Mouse (Mus musculus) liver (tissue): ENCODE results near the gene Ak5.
A peak's percentile ranks its signal among the peaks of the same experiment; 100 is the strongest.

Experiments
- DNase-seq: peaks from one replicate; pipeline ENCODE4 v3.0.0-alpha.2; 2020; ENCODE audit warnings: mixed read lengths

Ak5 gene

DNA sequence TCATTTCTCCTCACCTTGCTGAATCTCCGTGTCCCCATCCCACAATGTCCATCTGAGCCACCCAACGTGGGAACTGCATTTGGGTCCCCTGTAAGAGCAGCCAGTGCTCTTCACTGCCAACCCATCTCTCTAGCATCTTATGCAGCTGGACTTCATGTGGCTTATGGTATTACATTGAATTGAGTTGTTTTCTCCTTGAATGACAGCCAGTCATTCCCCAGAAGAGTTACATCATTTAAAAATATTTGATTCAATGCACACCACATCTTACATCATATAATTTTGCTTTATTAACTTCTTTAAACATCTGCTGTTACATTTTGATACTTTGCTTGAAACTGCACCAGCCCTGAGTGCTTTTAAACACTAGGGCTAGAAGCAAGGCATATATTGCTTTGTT lies 106.5 kb downstream of the Ak5 start:
- DNase-seq: no peak

DNA sequence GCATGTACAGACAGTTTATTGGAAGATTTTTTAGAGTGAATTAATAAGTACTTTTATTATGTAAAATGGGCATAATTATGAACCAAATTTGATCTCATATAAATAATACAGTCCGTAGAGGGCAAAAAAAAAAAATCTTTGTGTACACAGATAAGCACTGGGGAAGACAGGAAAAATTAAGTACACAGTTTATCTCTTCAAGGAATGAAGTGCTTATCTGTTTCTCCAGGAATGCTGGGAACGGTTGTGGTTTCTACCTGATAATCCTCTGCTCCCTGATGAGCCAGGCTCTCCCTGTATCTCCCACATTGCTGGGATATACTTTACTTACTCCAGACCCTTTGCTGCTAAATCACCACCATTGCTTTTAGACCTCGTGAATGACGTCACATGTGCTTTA lies 108.9 kb downstream of the Ak5 start:
- DNase-seq: peak; percentile 18

DNA sequence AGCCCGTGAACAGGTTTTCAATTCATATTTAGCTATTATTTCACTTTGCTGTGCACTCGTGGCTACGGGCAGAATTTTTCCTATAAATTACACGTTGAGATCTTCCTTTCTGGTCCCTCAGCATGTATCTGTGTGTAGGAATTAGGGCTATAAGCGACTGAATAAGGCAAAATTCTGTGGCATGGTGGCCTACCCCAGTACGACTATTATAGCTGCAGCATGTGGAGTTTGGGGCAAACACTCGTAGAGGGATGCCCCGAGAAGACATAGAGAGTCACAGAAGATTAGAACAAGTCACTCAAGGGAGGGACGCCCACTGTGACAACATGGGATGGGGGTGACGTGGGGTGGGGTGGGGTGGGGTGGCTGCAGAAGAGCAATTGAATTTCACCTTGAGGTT lies 110.1 kb downstream of the Ak5 start:
- no peak for DNase-seq

DNA sequence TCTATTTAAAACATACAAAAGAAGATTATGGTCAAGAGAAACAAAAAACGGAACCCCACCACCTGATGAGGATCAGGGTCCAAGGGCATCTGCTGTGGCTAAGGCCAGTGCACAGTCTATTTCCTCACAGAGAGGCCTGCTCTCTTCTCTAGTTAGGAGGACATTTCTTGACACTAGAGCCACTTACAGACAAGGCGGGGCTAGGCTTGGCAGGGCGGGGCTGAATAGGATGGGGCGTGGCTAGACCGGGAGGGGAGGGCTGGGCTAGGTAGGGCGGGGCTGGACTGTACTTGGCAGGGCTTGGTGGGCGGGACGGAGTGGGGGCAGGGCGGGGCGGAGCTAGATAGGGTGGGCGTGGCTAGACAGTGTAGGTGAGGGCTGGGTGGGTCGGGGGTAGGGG lies 110.5 kb downstream of the Ak5 start:
- peak; percentile 93 for DNase-seq

DNA sequence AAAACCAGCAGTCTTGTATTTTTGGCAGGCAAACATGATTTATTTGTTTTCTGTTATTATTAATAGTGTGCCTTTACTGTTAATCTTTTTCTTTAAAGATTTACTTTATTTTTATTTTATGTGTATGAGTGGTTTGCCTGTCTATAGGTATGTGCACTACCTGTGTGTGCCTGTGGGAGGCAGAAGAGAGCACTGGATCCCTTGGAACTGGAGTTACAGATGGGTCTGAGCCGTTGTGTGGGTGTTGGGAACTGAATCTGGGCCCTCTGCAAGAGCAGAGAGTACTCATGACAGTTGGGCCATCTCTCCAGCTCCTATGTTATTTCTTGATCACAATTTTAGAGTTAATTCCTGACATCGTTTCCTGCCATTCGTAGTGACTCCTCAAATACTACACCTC lies 111.2 kb downstream of the Ak5 start:
- DNase-seq: peak; percentile 23

DNA sequence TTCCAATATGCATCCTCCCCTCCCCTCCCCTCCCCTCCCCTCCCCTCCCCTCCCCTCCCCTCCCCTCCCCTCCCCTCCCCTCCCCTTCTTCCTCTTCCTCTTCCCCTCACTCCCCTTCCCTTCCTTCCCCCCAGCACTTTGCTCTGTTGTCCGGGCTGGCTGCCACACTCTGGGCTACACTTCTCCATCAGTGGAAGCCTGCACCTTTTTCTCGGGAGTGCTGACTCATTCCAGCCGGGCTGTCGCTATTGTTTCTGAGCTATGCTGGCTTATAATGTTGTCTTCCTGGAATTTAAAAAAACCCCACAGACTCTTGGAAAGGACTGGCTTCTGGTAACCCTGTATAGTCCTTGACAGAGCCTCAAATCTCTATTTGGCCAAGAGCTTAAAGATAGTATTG lies 111.7 kb downstream of the Ak5 start:
- peak; percentile 21 for DNase-seq

DNA sequence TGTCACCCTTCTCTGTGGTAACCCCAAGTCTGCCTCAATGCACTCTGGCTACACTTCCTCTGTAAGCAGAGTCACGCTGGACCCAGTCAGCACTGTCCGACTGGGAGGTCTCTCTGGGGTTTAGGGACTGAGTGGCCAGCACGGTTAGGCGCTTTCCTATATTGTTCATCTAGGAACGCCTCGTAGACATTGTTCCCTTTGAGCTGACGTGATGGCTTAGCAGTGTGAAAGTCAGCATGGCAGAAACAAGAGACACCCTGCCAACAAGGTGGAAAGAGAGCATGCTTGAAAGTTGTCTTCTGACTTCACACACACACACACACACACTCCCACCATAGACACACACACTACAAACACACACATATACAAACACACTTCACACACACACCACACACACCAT lies 112.9 kb downstream of the Ak5 start:
- DNase-seq: no peak

DNA sequence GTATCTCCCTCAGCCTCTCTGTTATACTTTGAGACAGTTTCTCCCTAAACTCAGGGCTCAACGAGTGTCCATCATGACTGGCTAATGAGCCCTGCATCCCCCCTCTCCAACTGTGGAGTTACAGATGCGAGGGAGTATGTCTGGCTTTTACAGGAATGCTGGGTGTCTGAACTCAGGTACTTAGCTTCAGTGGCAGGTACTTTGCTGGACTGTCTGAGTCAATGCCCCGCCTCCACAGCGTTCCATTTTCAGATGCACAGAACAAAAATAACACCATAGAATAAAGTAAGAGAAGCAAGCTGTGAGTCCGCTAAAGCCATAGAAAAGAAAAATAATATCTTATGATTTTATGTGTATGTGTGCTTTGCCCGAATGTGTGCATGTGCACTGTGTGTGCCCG lies 113.8 kb downstream of the Ak5 start:
- DNase-seq: no peak

DNA sequence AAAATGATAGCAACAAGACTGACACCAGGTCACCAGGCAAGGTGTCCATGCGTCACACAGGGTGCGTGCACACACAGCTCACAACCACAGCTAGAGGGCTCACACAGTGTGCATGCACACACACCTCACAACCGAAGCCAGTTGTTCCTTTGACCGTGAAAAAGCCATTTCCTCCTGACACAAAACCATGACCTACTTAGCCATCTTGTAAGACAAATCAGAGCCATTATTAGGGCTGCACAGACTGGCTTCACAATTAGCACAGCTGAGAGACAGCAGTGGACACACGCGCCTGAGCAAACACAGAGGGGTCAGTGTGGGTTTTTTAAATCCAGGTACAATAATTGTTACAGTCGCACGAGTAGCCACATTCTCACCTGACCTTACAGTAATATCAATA lies 115.5 kb downstream of the Ak5 start:
- no peak for DNase-seq

DNA sequence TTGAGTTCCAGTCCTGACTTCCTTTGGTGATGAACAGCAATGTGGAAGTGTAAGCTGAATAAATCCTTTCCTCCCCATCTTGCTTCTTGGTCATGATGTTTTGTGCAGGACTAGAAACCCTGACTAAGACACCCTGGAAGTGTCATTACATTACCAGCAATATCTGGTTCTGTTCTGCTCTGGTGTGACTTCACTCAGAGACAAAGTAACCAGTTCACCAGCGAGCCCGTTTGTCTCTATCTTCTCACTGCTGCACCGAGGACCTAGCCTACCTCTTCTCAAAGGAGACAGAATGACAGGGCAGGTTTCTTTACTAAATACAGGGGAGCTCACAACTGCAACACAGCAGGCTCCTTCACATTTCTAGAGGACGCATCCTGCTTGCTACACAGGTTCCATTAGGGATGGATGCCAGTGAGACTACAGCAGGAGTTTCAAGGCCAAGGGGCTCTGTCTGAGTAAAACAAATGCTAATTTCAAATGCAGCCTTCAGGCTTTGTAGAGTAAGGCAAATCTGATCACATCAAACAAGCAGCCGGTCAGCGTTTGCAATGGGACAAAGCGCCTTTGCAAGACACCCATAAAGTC lies 117.5 kb downstream of the Ak5 start:
- no peak for DNase-seq

DNA sequence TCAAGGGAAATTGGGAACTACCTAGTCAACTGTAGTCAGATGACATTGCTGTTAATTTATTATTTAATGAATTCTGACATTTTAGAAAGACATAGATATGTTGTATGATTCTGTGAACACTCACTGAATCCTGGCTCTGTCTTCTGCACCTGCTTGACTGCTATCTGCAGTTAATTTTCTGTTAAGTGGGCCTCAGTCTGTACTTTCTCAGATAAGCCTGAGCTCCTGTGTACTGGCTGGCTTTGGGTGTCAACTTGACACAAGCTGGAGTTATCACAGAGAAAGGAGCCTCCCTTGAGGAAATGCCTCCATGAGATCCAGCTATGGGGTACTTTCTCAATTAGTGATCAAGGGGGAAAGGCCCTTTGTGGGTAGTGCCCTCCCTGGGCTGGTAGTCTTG lies 118.1 kb downstream of the Ak5 start:
- peak; percentile 22 for DNase-seq

DNA sequence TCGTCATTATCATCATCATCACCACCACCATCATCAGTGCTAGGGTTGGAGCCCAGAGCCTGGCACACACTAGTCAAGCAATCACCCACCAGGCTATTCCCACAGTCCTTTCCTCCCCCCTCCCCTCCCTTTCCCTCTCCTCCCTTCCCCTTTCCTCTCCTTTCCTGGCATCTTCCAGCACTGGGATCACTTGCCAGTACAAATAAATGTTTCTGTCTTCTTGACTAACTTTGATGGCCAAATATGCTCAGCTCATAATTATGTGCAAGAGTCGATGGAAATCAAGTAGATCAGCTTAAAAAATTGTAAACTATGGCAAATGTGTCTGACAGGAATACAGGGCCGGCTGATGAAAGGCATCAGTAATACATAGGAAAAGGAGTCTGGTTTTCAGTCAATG lies 123.2 kb downstream of the Ak5 start:
- DNase-seq: no peak

DNA sequence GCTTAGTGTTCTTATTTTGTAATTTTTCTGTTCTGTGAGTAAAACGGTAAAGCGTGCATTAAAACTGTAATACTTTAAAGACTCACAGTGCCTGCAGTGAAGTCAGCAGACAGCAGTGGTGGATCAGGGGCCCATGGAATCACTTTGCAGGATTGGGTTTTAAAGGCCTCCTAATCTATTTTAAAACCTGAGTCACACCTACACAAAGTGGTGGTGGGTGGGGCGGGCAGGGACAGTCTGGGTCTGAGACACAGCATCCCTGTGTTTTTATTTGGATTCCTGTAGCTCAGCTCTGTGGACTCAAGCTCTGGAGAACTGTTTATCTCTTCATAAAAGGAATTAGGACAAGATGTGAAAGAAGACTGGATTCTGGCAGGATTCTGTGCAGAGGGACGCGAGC lies 125.9 kb downstream of the Ak5 start:
- no peak for DNase-seq

DNA sequence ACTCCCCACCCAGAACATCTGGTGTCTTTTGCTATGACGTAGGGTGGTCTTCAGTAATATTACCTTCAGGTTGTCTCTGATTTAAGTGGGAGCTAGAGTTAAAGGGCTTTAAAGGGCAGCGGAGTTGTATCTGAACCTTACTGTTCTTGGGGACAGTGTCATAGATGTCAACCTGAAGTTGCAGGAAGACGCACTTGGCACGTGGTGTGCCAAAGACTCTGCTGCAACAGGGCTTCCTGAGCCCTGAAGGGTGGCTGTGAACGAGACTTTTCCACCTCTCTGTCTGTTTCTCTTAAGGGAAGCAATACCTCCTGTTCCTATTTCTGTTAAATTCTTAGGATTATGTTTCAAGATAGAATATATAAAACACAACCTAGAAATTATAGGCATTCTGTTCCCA lies 137.8 kb downstream of the Ak5 start:
- no peak for DNase-seq

DNA sequence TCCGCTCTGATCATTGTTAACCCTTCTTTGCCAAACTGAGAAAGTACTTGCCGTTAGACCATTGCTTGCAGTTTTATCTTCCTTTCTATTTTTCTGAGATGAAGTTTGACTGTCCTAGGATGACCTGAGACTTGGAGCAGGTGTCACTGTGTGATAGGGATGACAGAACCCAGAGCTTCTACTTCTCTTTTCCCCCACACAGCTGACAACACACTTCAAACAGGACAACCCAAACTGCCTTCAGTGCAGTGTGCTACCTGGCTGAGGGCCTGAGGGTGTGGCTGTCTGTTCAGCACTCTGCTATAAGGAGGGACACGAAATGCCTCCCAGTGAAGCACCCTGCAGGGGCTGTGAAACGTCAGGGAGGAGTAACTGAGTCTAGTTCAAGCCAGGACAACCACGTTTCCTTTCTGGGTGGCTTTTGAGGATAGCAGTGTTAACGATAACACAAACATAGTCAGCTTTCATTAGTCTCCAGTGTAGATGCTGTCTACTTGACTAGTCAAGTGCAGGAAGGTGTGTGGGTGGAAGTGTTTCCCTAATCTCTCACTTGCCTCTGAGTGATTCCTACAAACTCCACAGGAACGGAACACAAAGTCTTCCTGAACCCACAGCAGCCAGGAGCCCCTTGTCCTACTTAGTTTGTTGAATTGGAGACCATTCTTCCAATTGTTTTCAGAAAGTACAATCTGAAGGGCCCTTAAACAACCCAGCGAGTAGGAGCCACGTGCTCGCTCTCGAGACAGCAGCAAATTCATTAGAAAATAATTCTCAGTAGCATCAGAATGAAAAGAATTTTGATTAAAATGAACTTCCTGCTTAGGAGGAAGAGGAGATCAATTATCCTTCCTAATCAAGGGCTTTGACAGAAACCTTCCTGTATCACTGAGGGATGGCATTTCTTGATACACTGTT lies 138.8 kb downstream of the Ak5 start:
- no peak for DNase-seq

DNA sequence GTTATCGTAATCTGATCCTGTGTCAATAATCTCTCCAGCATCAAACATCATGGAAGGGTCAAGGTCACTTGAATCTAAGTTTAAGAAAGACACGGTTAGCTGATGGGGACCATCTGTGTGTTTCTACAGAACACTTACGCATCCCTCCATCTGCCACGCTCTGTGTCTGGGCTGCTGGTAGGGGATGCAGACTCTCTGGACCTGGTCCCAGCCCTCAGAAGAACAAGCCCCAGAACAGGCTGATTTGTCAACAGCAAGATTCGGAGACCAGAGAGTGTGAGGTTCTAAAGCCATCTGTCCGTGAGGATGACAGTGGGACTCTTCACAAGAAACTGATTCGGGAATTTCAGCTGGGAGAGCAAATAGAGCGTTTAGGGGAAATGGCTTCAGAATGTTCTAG lies 141.4 kb downstream of the Ak5 start:
- no peak for DNase-seq

DNA sequence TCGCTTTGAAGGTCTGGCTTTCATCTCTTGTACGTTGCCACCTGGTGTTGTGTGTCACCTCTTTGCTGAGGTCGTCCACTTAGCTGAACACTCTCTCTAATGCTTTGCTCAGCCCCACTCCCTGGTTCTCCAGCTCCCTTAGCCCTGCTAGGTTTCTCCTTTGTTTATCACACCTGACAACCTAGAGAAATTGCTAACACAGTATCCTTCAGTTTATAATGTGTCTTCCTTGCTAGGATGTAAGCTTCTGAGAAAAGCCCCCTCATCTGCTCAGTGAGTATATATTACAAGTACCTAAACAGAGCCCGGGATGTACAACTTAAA lies 144.9 kb downstream of the Ak5 start:
- DNase-seq: no peak

DNA sequence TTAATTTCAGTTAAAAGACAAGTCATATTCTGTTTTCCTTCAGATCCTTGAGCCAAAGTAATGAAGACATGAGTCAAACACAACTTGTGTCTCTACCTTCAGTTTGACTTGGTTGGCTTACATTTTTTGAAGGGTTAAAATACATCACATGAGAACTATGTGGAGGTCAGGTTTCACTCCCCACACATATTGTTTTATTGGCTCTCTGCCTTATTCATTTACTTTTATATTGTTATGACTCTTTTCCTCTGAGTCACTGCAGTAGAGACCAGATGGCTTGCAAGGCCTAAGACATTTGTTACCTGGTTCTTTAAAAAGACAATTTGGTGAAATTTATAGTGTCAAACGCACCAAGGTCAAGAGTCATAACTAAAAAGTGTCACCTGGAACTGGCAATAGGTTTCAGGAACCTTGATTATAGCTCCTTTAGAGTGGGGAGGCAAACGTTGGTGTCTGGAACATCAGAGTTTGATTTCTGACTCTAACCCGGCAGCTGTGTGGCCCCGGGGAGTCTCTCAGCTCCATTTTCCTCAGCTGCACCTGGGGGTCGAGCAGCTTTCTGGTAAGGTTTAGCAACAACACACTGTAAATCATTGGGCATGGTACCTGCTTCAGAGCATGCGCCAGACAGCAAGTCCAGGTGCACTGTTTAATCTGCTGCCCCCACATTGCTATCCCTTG lies 145.4 kb downstream of the Ak5 start:
- no peak for DNase-seq

DNA sequence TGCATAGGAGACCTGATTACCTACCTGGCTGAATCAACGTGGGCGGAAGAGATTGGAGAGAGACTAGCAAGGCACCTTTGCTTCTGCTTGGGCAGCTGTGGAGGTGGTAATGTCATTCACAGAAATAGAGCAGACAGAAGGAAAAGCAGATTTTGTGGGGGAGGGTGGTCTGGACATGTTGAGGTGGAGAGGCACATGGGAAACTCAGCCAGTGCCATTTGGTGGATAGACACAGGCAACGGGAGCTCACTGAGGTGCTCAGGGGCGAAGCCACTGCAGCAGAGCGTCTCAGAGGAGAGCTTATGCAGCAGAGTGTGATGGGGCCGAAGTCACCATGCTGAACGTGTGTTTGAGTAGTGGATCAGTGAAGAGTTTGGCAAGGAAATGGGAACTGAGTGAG lies 147.1 kb downstream of the Ak5 start:
- no peak for DNase-seq

DNA sequence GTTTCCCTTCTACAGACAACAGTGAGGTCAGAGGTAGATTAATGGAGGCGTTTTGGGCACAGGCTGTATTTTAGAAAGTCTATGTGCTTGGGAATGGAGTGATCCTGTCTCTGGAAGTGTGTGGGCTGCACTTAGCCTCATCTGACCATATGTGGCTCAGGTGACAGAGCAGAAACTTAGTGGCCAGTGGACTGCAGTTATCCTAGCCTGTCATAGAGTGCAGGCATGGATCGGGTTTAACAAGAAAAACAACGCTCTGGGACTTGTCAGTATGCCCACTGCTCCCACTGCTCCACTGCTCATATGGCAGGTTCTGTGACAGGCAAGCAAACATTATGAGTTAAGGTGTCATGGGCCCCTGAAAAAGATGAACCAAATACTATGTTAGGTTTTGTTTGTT lies 148.1 kb downstream of the Ak5 start:
- DNase-seq: no peak

DNA sequence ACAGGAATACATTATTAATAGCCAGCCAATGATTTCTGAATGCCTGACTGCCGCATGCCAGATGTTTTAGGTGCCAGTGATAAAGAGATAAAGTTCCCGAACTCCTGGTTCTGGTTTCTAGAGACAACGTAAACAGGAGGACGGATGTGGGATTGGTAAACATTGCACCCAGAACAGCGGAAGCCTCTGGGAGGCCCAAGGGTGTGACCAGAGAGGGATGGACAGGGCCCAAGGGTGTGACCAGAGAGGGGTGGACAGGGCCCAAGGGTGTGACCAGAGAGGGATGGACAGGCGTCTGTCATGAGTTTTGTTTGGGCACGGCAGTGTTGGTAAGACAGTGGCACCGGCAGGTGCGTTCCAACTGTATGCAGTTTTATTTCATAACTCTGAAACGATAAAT lies 148.6 kb downstream of the Ak5 start:
- DNase-seq: no peak

DNA sequence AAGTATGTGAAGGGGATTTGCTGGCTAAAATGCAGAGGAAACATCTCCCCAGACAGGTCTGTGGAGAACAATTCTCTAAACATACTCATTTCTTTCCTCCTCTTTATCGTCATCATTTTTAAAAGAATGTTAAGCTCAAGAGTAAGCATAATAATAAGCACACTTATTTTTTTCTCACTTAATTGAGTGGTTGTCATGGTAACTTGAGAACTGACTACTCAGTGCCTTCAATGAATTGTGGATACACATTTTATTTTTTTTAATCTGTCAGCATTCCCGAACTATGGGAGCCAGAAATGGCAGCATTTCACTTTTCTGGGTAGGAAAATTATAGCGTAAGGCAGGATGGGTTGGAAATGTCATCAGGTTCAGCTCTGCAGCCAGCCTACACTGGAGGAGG lies 151.6 kb downstream of the Ak5 start:
- no peak for DNase-seq

DNA sequence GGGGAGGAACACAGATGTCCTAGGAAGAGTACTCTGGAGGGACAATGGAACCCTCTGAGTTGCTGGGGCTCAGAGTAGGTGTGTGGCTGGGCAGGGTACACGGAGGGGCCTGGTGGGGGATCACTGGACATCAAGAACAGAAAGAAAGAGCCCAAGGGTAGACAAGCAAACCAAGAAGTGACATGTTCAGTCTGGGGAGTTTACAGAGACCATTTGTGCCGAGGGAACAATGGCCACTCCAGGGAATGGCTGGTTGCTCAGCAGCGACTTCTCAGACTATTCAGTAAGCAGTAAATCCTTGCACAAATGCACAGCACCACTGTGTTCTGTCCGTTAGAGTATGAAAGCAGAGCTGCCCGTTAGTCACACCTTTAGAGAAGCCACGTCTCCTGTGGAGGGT lies 152.2 kb downstream of the Ak5 start:
- DNase-seq: no peak

DNA sequence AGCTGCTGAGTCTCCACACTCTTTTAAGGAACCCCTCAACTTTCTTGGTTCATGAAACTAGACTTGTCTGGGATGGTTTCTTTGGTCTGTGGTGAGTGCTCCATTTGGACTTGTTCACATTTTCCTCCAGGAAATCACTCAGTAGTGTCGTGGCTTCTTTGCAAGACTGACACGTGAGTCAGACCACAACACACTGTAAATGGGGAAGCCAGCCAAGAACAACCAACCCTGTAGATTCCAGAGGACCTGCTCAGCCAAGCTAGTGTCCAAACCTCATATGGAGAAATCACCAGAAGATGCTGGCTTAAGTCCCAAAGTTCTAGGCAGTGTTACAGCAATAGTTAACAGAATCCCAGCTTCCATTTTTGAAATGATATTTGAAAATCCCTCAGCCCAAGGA lies 155.6 kb downstream of the Ak5 start:
- DNase-seq: no peak
